Mouse (Mus musculus): ENCODE data around the gene Gm19965. TPM values are rescaled to one million over a fixed set of nuclear protein-coding genes. Genes with fewer than 3 reads are reported as not detected.

Gene Gm19965
- polyA plus RNA-seq (2012; rRNA removed): not detected in 2 replicates

GRCm38 (mm10) chr1:116802683-116803082, at the start of gene Gm19965:
Gene Gm19965 (plus strand): TSS chr1:116802983.

